Mouse (Mus musculus) T-helper 2 cell (primary cell): ENCODE measurements around the gene Gm20388.
"Not testable (repeated sequence)": the region's sequence is repeated elsewhere in the genome, so short reads cannot be mapped to it uniquely, and the experiment has no call there.

ENCODE experiments used
- in situ Hi-C: fragments of 300-600 bp; cut with MboI, MseI; formaldehyde crosslinking; loops from one replicate; pipeline ENCODE4 v1.15.1; 2025; ENCODE audit warnings: high pct_unique_total_duplicates

Gene Gm20388

DNA sequence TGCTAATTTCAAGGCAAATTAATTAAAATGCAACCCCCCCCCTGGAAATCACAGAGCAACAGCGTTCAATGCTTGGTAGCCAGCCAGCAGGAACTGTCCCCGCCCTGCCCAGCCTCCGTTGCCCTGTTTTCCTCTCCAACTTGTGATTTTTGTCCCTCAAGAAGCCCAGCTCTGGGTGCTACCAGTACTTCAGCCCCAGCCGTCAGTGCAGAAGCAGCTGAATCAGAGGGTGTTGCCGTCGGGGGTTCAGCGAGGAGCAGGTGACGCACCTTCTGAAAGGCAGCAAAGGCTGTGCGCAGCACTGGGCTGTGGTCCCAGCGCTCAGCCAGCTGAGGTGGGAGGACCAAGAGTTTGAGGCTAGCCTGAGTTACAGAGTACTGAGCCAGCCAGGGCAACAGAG, 1513.4 kb downstream of the Gm20388 start:
- in situ Hi-C loops, result no loop called here

- in situ Hi-C loops, result no loop called here
These were observed 1514.0 kb downstream of the Gm20388 start for GRCm38 (mm10) chr8:121424600-121424999.

- in situ Hi-C loops, result no loop called here
These were observed 1520.9 kb downstream of the Gm20388 start for GRCm38 (mm10) chr8:121431499-121431898.

DNA sequence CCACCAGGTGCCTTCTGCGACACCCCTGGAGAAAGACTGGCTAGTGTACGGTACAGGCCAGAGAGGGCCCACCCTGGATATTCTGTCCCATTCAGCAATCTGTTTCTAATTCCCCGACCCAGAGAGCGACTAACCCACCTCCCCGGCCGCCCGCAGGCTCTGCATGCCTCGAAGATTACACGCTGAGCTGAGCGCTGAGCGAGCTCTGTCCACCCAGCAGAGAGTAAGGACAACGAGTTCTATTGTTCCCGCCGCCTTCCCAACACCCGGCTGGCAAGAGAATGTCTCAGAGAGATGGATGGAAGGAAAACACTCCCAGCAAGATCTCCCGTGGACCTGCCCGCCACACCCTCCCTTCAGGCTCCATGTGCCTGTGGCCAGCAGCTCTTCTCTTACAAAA, 1522.8 kb downstream of the Gm20388 start:
- in situ Hi-C loops, result no loop called here

DNA sequence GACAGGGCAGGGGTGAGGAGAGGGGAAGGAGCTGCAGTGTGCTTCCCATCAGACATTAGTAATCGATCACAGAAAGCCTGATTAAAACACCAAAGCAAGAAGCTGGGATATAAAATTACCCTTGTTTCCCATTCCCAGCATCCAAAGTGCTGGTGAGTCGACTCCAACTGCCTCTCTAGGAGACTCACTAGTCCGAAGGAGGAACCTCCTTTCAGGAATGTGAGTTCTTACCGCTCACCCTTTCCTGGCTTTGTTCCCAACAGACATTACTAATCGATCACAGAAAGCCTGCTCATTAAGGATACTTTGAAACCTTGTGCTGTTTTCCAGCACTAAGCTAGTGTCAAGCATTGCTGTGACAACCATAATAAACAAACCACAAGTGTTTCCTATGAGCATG, 1526.0 kb downstream of the Gm20388 start:
- in situ Hi-C loops, result no loop called here

DNA sequence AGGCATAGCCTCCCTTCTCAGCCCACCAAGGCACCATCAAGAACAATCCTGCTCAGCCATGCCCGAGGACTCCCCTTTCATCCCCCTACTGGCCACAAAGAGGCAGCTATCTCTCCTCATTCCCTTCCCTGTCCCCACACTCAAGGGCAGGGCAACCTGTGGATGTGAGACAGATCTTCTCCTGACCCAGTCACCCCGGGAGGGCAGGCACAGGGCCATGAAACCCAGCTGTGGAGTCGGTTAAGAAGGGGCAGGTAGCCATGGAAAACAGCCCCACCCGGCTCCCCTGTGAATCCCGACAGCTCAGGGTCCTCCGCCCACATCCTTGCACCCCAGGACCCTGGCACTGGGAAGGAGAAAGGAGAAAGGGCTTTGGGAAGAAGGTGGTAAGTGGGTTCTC, 1526.9 kb downstream of the Gm20388 start:
- in situ Hi-C loops, result no loop called here

GRCm38 (mm10) chr8:121438111-121438510, 1527.5 kb downstream of the Gm20388 start:
- in situ Hi-C loops, result no loop called here

DNA sequence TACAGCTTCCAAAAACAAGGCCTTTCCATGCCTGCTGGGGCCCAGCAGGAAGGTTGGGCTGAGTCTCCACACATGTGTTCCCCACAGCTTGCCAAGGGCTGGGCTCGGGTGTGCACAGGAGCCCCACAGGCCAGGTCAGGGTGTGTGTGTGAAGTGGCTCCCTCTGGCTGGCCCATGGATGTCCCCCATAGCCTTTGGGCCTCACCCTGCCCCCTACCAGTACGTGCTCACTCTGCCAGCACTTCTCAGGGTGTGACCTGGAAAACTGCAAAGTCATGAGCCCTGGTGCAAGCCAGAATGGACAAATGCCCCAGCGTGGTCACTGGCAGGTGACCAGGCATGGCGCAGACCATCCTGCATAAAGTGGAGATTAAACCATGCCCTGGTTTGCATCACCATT, 1528.7 kb downstream of the Gm20388 start:
- in situ Hi-C loops, result no loop called here

- in situ Hi-C loops, result no loop called here
These were observed 1532.7 kb downstream of the Gm20388 start for GRCm38 (mm10) chr8:121443361-121443760.

- in situ Hi-C loops, result not testable (repeated sequence)
These were observed 1533.9 kb downstream of the Gm20388 start for GRCm38 (mm10) chr8:121444521-121444920.

DNA sequence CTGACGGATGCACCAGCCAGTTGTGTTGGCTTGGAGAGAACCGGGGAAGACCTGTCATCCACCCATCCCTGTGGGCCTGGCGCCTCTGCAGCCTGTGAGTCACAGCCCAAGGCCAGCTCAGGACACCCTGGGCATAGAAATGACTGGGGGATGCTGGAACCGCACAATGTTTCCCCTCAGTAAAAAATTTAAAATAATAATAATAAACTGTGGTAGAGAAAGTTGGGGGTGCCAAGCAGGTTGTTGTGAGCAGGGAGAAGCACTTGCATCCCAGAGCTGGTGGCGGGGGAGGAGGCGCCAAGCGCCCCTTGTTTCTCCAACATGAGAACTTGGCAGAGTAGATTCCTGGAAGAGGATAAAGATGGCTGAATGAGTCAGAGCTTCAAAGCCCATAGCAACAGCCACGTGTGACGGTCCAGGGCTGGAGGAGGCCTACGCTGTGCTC, 1534.4 kb downstream of the Gm20388 start:
- in situ Hi-C loops, result no loop called here

DNA sequence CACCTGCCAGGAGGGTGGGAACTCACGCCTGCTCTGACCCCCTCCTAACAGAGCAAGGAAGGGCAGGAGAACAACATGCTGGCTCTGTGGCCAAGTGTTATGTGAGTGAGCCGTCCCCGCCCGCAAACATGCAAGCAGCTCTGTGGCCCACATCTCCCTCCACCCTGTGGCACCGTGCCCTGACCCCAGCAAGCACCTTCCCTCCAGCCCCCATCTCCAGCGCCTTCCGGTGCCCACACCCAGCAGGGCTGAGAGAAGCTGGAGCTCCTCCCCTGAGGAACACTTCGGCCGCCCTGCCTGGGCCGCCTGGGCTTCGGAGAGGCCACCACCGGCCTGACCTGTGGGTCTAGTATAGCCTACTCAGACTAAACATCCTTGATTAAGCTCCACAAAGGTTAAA, 1535.5 kb downstream of the Gm20388 start:
- in situ Hi-C loops, result no loop called here

GRCm38 (mm10) chr8:121446862-121447261, 1536.2 kb downstream of the Gm20388 start:
- in situ Hi-C loops, result no loop called here

- in situ Hi-C loops, result no loop called here
These were observed 1539.6 kb downstream of the Gm20388 start for GRCm38 (mm10) chr8:121450211-121450610.

- in situ Hi-C loops, result no loop called here
These were observed 1540.9 kb downstream of the Gm20388 start for GRCm38 (mm10) chr8:121451404-121452076.

DNA sequence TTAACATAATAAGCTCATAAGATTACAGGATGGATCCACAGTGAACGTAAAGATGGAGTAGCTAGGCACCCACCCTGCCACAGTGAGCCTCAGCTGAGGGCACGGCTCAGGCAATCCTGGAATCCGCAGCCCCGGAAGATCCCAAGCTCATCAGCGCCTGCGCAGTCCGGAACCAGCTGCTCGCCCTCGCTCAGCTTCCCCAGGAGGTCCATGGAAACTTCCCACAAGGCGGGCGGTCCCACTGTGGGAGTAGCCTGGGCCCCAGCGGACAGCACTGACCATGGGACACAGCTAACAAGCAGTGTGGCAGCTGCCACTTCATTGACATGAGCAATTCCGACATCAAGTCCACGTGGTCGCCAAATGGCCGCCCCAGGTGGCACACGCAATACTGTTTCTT, 1544.1 kb downstream of the Gm20388 start:
- in situ Hi-C loops, result no loop called here

GRCm38 (mm10) chr8:121461192-121461591, 1550.6 kb downstream of the Gm20388 start:
- in situ Hi-C loops, result no loop called here

- in situ Hi-C loops, result no loop called here
These were observed 1551.5 kb downstream of the Gm20388 start for GRCm38 (mm10) chr8:121462092-121462491.

GRCm38 (mm10) chr8:121468083-121469071, 1557.7 kb downstream of the Gm20388 start:
- in situ Hi-C loops, result no loop called here

DNA sequence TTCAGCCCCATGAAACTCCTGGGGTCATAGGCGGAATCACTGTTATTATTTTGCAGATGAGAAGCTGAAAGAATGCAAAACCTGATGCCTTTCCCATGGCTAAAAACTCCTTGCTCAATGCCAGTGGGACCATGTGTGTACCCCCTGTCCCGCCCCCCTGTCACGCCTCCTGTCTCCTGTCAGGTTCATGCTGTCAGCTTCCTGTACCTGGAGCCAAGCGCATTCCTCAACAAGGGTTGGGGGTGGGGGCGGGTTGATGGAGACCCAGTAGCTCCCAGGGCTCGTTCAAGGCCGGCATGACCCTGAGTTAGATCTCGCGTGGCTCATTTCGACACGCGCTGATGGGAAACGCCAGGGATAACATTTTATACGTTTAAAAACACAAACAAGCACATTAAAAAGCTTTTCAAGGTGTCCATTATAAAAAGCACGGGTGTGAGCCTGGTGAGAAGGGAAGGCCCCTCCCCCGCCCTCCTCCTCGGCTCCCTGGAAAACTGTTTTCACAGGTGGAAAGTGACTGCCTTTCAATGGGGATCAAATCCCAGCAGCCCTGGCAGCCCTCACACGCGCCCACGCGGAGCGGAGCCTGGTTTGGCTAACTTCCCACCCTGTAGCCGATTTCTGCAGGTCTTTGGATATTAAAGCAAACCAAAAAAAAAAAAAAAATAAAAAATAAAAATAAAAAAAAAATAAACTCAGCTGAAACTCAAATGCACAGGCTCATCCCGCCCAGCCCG, 1563.7 kb downstream of the Gm20388 start:
- in situ Hi-C loops, result no loop called here

DNA sequence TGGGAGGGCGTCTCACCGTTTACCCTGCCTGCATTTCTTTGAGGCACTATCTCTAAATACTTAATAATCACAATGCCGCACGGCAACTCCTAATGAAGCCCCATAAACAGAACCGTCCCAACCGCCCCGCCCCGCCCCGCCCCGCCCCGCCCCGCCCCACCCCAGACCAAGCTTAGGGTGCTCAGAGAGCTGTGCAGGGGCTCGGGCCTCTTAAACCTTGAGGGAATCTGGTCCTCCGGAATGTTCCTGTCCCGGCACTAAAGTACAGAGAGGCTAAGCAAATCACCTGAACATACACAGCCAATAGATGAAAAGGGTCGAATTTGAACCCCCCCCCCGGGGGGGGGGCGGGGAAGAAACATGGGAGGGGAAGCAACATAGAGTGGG, 1564.2 kb downstream of the Gm20388 start:
- in situ Hi-C loops, result no loop called here
